Mouse (Mus musculus) limb, embryonic 14.5 days (tissue): ENCODE measurements around the gene Paics. TPM values are rescaled to one million over a fixed set of nuclear protein-coding genes. Genes with fewer than 3 reads are reported as not detected.

ENCODE experiments used
- ATAC-seq: fragments of 200-750 bp; cut with Nextera tagmentation; 2 replicates; pipeline ENCODE4 v1.8.0; 2017; ENCODE audit warnings: low read depth, moderate number of reproducible peaks, moderate TSS enrichment; ENCODE audit not compliant: low FRiP score
- DNase-seq: peaks from one replicate; pipeline ENCODE4 v3.0.0-alpha.2; 2015; ENCODE audit warnings: low spot score
- H3K27ac ChIP-seq: fragments of 300-500 bp; sonication (generic); replicated peaks from 2 replicates; pipeline ENCODE4 v1.5.1; 2014; ENCODE audit warnings: low read depth, mild to moderate bottlenecking, low read length, moderate library complexity, mixed read lengths
- H3K27me3 ChIP-seq: fragments of 300-500 bp; sonication (generic); 2 replicates; pipeline ENCODE4 v1.6.1; 2014; ENCODE audit warnings: low read length, mixed read lengths; ENCODE audit not compliant: control insufficient read depth, insufficient read depth
- H3K36me3 ChIP-seq: fragments of 300-500 bp; sonication (generic); 2 replicates; pipeline ENCODE4 v1.6.1; 2014; ENCODE audit warnings: mild to moderate bottlenecking, low read length, moderate library complexity, mixed read lengths; ENCODE audit not compliant: control insufficient read depth, insufficient read depth
- H3K4me1 ChIP-seq: fragments of 300-500 bp; sonication (generic); 2 replicates; pipeline ENCODE4 v1.6.1; 2014; ENCODE audit warnings: antibody characterized with exemption, low read length, mixed read lengths; ENCODE audit not compliant: control insufficient read depth, insufficient read depth
- H3K4me2 ChIP-seq: fragments of 300-500 bp; sonication (generic); replicated peaks from 2 replicates; pipeline ENCODE4 v1.6.1; 2014; ENCODE audit warnings: low read depth, mild to moderate bottlenecking, low read length, moderate library complexity; ENCODE audit not compliant: severe bottlenecking
- H3K4me3 ChIP-seq: fragments of 300-500 bp; sonication (generic); replicated peaks from 2 replicates; pipeline ENCODE4 v1.5.1; 2014; ENCODE audit warnings: low read length
- H3K9ac ChIP-seq: fragments of 300-500 bp; sonication (generic); 2 replicates; pipeline ENCODE4 v1.6.1; 2014; ENCODE audit warnings: mild to moderate bottlenecking, low read depth, low read length, moderate library complexity; ENCODE audit not compliant: severe bottlenecking
- H3K9me3 ChIP-seq: fragments of 300-500 bp; sonication (generic); 2 replicates; pipeline ENCODE4 v1.6.1; 2016; ENCODE audit warnings: low read length; ENCODE audit not compliant: control insufficient read depth
- POLR2A ChIP-seq: fragments of 200-500 bp; IDR thresholded peaks from 2 replicates; pipeline ENCODE4 v1.8.0; 2012; ENCODE audit warnings: inconsistent platforms, mild to moderate bottlenecking, moderate library complexity, borderline replicate concordance; ENCODE audit not compliant: insufficient read depth, insufficient read length; ENCODE audit errors: extremely low read depth
- WGBS: fragments of 180-500 bp; shearing (Covaris S2); extraction: QIAGEN DNeasy Blood & Tissue Kit; methylation state at CpG from one replicate; pipeline ENCODE4 v1.1.7; 2014; 5-methylcytosine and 5-hydroxymethylcytosine counted together
- polyA plus RNA-seq, 2 experiments: library from polyadenylated mRNA; depleted of rRNA in 1 of 2; stranded (reverse) in 1 of 2; unstranded in 1 of 2; fragments of >200 nt; fragmentation: Nextera tagmentation in 1 of 2; extraction: Ambion mirVana in 1 of 2; gene quantifications; 2 replicates each; pipeline versions ENCODE4 v1.2.1 to v1.2.3; 2012 to 2014

Paics gene
- polyA plus RNA-seq, 2 experiments, result 146 to 254 TPM

- peak overlapping the region; percentile 69 for H3K27ac ChIP-seq
- peak; percentile 74 for DNase-seq
- H3K4me3 ChIP-seq, result no peak overlapping the region
- TF ChIP-seq POLR2A, result no peak
- no peaks in the 10 kb centered on the region for H3K27me3 ChIP-seq
- H3K4me1 ChIP-seq, result no peaks in the 10 kb centered on the region
- H3K36me3 ChIP-seq, result peaks cover 18% of the 10 kb centered on the region
- ATAC-seq, result peak; percentile 73
- no peaks in the 10 kb centered on the region for H3K9me3 ChIP-seq
- peak overlapping the region; percentile 29 for H3K4me2 ChIP-seq
- WGBS, result 70% methylated on average over 16 of the region's 16 CpGs
- H3K9ac ChIP-seq, result no peak overlapping the region
Observed at GRCm38 (mm10) chr5:76928124-76928832, 22.8 kb upstream of the Paics start.

GRCm38 (mm10) chr5:76929180-76929877 is 21.8 kb upstream of the Paics start:
- no peak overlapping the region for H3K9ac ChIP-seq
- no peak overlapping the region for H3K27ac ChIP-seq
- ATAC-seq (no peak), DNase-seq (no peak)
- peaks cover 18% of the 10 kb centered on the region for H3K36me3 ChIP-seq
- H3K4me1 ChIP-seq, result no peaks in the 10 kb centered on the region
- no peak for TF ChIP-seq POLR2A
- 70% methylated on average over 7 of the region's 7 CpGs for WGBS
- H3K9me3 ChIP-seq, result no peaks in the 10 kb centered on the region
- H3K4me2 ChIP-seq, result no peak overlapping the region
- H3K27me3 ChIP-seq, result no peaks in the 10 kb centered on the region
- no peak overlapping the region for H3K4me3 ChIP-seq

DNA sequence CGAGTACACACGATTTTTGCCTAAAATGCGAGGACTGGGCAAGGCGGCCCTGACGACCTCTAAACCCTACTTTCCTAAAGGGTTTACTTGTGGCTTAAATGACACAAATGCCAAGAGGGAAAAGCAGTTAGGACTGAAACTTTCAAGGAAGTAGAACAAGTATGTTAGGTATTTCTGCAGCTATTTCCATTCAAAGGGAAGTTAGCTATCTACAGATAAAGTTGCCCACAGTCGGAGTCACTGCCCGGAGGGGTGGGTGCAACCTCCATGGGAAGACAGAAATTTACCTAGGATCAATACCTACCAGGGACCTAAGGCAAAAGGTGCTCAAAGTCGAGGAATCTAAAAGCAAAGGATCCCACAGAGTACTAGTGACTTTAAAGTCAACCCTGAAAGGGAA is 11.4 kb upstream of the Paics start:
- WGBS, result 95% methylated on average over 8 of the region's 8 CpGs
- DNase-seq, result no peak

DNA sequence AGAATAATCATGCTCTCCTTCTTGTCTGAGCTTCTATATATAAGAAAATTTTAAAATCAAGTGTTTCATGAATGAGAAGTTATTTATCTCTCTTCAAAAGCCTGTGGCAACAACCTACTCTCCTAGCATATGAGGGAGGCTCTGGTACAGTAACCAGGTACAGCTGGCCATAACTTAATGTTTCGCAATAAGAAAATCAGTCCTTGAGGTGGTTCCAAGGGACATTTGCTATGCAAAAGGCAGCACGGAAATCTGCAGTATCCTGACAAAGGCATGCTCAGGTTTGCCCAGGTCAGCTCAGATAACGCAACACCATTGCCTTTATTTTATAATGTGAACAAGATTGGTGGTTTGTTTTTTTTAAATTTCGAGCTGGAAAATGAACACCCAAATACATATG is 9.1 kb upstream of the Paics start:
- no peaks in the 10 kb centered on the region for H3K36me3 ChIP-seq
- H3K9ac ChIP-seq, result no peak overlapping the region
- TF ChIP-seq POLR2A, result no peak
- H3K4me3 ChIP-seq, result no peak overlapping the region
- DNase-seq, result no peak
- H3K4me1 ChIP-seq, result 0 out of 2 replicates have a peak, but pooled peaks cover 5% of the 10 kb centered on the region
- 71% methylated on average over 4 of the region's 4 CpGs for WGBS
- no peak overlapping the region for H3K4me2 ChIP-seq
- H3K27ac ChIP-seq, result no peak overlapping the region
- ATAC-seq, result no peak
- H3K9me3 ChIP-seq, result no peaks in the 10 kb centered on the region
- H3K27me3 ChIP-seq, result no peaks in the 10 kb centered on the region

More for the DNA sequence above, 11.4 kb upstream of the Paics start:
- no peak for TF ChIP-seq POLR2A
- Histone ChIP-seq H3K27ac (no peak overlapping the region), H3K9ac (no peak overlapping the region), H3K4me1 (no peaks in the 10 kb centered on the region), H3K4me2 (no peak overlapping the region), H3K4me3 (no peak overlapping the region), H3K27me3 (no peaks in the 10 kb centered on the region), H3K9me3 (no peaks in the 10 kb centered on the region), H3K36me3 (no peaks in the 10 kb centered on the region)
- no peak for ATAC-seq

DNA sequence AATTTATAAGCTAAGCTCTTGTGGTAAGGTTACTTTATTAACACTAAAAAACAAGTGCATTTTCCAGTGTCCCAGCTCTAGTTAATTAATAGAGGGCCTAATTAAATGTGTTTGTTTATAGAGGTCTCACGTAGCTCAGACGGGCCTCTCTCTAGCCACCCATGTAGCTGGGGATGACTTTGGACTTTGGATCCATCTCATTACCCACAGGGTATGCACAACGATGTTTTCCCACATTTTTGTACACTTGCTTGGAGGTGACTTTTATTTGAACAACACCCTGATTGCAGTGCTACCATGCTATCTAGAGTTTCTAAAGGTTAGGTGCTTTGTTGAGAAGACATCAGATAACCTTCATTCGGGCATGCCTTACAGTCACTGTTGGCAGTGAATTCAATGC is 8.6 kb upstream of the Paics start:
- 0 out of 2 replicates have a peak, but pooled peaks cover 9% of the 10 kb centered on the region for H3K4me1 ChIP-seq
- no peak for ATAC-seq
- H3K9me3 ChIP-seq, result no peaks in the 10 kb centered on the region
- no peak overlapping the region for H3K9ac ChIP-seq
- 0 out of 2 replicates have a peak, but pooled peaks cover 5% of the 10 kb centered on the region for H3K36me3 ChIP-seq
- WGBS, result 73% methylated on average over 4 of the region's 4 CpGs
- H3K27ac ChIP-seq, result no peak overlapping the region
- no peaks in the 10 kb centered on the region for H3K27me3 ChIP-seq
- no peak for TF ChIP-seq POLR2A
- no peak for DNase-seq
- no peak overlapping the region for H3K4me3 ChIP-seq
- H3K4me2 ChIP-seq, result no peak overlapping the region
